Mouse (Mus musculus): ENCODE measurements at regions not wholly inside any gene's neighbourhood (a gene's known extent, or its start where the extent isn't known, plus 50 kb on each side); places are given as distances from the start of the nearest gene placed in this dataset.
A peak's percentile ranks its signal among the peaks of the same experiment; 100 is the strongest.

DNA sequence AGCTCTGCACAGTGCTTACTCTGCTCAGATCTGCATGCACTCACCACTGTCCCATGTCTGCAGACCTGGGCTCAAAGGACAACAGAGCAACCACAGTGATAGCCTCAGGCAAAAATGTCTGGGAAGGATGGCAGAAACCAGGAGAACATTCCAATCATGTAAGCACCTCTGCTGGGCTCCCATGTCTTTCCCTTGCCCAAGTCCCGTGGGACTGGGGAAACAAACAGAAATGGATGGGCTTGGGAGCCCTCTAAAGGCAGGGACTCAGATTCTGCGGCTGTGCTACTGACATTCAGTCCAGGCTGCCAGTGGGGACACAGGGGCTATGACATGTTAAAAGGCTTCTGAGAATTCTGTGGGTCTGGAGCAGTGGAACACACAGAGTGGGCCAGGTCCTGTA lies 128.8 kb upstream of the Dock1 start:
- no peak for DNase-seq

DNA sequence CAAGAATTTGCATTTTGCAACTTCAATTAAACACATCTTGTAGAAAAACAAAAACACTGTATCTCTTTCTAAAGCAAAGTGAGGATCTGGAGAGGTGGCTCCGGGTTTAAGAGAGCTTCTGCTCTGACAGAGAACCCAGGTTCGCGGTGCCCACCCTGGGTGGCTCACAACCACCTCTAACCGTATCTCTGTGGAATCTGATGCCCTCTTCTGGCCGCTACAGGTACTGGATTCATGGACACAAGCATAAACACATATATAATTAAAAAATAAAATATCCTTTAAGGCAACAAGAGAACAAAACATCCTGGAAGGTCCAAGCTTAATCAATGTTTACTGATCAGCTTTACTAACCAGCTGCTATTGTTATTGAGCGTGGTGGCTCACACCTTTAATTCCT lies 124.3 kb upstream of the Dock1 start:
- DNase-seq: peak; percentile 8 to 22

GRCm38 (mm10) chr7:134549286-134549919 lies 121.1 kb upstream of the Dock1 start:
- DNase-seq: no peak

GRCm38 (mm10) chr7:134550221-134550809 lies 120.1 kb upstream of the Dock1 start:
- peak; percentile 51 to 65 for DNase-seq

DNA sequence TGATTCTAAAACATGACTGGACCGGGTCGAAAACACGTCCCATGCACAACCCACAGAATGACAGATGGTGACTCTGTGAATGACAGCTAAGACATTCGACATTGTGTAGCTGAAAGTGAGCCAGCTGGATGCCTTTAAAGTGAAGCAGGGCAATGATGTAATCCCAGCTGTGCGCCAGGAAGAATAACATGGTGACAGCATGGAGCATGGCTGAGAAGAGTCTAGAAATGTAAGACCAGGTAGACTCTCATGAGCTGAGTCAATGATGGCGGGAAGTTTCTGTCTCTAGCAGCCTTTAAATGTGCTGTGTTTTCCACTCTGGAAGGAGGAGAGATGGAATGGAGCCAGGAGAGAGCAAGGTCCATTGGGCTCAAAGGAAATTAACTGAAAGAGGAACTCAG lies 118.4 kb upstream of the Dock1 start:
- peak; percentile 16 to 27 for DNase-seq

- DNase-seq: peak in 1 of 2 experiments; percentile 4
Measured at GRCm38 (mm10) chr7:134556061-134556460, 114.4 kb upstream of the Dock1 start.

- DNase-seq: peak; percentile 80 to 83
Measured at GRCm38 (mm10) chr7:134566322-134566721, 104.1 kb upstream of the Dock1 start.

DNA sequence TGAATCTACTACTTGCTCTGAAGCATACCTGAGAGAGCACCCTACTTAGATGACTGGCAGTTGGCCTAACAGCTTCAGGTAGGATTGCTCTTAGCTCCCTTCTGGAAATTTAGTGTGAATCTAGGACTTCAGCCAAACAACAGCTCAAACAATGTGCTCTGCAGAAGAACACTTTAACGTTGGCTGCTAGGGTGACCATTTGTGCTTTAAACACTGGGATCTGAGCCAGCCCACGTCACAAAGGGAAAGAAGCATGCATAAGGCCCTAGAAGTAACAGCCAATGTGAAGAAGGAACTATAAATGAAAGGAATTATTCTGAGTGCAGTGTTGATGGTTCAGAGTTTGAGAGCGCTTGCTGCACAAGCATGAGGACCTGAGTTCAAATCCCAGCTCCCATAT lies 101.2 kb upstream of the Dock1 start:
- DNase-seq: no peak

DNA sequence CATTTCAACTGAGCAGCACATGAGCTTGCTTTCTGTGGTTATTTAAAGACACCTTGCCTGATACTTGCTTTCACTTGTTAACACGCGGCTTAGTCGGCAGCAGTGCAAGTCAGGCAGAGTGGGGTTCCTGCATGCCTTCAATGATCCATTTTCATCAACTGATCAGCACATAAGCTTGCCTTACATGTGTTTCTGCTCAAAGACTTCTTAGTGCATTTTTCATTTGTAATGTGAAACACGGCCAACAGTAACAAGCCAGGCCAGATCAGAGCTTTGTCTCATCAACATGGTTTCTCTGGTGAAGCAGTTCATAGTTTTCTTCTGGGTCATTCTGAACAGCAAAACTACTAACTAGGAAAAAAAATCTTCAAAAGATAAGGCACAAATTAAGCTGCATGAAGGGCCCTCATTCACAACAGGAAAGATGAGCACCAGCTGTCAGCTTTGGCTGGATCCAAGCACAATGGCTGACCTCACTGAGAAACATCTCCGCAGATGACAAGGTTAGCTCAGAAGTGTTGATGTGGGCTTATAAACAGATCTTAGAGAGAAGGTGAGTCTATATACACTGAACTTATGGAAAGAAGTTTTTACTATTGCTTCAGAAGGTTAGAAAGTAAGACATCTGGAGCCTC lies 100.2 kb upstream of the Dock1 start:
- DNase-seq: peak; percentile 40 to 43

- DNase-seq: no peak
Measured at GRCm38 (mm10) chr7:134581746-134582145, 88.7 kb upstream of the Dock1 start.

- DNase-seq: no peak
Measured at GRCm38 (mm10) chr7:134585478-134585877, 85.0 kb upstream of the Dock1 start.

DNA sequence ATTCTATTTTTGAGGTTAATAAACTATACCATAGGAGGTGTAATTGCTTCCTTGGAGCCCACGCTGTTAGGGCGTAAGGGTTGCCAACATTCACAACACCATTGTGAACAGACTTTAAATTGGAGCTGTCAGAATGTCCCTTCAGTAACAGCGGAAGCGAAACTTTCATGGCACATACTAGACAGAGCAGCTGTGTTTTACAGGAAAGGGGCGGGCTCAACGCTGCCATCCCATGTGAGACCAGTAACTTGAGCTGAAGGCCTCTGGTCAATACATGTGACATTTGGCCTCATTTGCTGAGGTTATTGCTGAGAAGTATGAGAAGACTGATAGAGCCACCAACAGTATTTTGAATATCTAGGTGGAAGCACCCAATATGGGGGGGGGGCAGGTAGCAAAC lies 83.5 kb upstream of the Dock1 start:
- DNase-seq: no peak

DNA sequence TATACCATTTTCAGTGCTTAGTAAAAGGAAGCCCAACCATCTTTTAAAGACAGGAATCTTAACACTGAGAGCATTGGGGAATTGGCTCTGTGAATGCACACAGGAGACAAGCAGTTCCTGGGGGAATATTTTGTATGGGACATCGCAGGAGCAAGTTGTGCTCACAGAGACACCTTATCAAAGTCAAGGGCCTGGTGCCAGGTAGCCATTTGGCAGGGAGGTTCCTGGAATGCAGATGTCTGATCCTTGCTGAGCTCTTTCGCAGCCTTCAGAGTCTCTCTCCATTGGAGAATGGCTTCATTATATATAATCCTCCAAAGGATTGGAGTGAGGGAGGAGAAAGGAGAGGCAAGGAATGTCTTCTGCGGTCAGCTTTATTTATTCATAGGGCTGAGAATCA lies 62.6 kb upstream of the Dock1 start:
- DNase-seq: no peak

DNA sequence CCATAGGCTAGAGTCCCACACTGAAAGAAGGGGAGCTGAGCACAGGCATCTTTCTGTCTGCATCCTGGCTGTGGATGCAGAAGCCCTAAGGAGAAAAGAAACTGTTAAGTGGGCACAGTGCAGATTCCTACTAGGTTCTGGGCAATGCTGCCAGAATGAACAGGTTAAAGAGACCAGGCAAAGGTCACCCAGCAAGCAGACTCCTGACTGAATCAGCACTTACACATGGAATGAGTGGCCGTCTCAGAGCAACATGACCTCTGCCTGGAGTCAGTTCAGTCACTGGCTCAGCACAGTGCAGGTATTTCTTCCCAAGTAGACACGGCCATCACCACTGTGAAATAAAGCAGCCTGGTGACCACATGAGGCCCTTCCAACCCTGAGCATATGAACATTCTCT lies 60.3 kb upstream of the Dock1 start:
- peak; percentile 13 to 27 for DNase-seq

DNA sequence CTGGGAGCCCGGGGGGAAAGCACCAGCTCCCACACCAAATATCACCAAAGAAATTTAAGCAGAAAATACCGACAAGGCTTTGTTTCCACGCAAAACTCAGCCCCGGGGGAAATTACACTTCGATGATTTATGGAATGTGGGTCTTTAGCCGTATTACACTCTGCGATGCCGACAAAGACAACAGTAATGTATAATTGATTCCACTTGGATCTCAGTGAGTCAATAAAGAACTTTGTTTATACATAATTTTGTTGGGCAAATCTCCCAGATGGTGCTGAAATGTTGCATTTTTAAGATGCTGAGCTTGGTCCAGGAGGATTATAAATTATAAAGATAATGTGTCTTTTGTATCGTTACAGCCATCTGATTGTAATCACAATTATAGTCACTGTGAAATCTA lies 59.1 kb upstream of the Dock1 start:
- DNase-seq: peak; percentile 28 to 33

DNA sequence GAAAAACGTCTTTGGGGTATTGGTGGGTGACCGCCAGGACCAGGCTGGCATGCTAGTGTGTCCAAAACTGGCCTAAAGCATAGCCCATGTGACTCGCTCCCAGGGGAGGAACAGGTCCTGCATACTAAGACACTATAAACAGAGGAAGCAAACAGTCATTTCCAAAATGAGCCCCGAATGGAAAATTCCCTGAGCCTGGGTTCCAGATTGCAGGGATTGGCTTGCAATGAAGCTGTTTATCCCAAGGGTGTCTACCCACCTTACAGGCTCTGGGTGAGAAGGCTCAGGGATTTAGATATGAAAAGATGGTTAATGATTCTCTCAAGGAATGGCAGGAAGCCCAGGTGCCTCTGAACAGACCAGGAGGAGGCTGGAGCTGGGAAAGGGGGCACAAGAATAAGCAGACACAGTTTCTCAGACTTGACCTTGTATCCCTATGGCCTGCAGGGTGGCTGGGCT lies 58.2 kb upstream of the Dock1 start:
- peak; percentile 27 to 48 for DNase-seq

- peak; percentile 13 to 39 for DNase-seq
Measured at GRCm38 (mm10) chr7:134619220-134619975, 51.1 kb upstream of the Dock1 start.

GRCm38 (mm10) chr7:134620006-134620405 lies 50.4 kb upstream of the Dock1 start:
- DNase-seq: no peak
